Mouse (Mus musculus) c-Kit-negative CD71-positive TER-119-positive erythroid progenitor cells, embryonic 14.5 days (primary cell): ENCODE data around the gene Adamts1.

Source experiments
- DNase-seq: peaks from one replicate; pipeline ENCODE4 v3.0.0-alpha.2; 2013; ENCODE audit warnings: low read depth, low spot score

Adamts1 gene

DNA sequence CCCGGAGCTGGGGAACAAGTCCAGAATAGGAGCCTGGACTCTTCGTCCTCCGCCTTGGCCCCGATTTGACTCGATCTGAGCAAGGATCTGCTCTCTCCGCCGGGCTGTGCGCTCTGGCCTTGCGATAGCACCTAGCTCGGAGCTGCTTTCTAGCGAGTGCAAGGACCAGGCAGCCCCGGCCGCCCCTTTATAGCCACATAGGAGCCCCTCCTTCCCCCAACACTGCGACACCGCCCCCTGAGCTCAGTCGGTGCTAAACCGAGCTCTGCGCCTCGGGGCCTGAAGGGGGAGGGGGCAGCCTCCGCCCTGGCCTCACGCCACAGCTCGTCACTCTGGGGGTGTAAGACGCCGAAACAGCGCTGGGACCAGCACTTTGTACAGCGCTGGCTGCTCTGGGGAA lies at the start of gene Adamts1:
Adamts1 (minus strand) TSS at position 160 of the 400 bp plus-strand sequence.
- no peak for DNase-seq

DNA sequence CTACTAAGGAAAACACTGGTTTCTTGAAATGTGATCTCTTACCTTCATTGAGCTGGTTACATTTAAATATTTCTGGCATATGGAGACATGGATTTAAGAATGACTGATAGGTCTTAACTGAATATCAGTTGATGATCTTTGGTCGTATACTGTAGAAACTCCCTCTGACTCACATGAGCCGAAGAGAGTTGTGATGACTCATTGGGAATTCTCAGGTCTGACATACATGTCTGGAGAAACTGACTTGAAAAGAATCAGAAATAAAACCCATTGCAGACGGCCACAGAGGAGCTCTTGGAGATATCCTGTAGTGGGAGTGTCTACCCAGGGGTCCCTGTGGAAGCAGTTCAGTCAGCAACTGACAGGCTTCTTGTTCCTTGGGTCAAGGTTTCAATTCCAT lies 24.2 kb upstream of the Adamts1 start:
- DNase-seq = no peak

DNA sequence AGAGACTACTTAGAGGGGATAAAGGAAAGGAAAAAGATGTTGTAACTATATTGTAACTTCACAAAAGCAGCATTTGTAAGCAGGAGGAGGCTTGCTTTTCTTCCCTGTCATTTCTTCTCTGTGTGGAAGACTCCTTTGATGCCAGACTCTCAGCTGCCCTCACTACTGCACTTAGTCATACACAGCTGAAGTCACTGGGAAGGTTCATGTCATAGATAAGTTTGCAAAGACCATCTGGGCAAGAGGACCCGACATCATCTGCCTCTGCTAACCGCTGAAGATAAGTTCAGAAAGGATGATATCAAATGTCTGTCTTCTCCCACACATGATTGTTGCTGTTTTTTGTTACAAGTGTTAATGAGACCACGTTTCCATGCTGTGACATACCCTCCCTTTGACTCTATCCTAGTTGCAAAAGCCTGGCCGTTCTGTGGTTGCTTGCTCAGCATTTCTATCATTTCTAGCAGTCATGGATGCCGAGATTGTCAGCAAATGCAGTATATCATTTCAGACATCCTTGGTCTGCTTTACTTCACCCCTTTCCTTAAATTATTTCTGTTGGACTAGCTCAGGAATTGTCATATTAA lies 19.5 kb upstream of the Adamts1 start:
- DNase-seq = no peak

DNA sequence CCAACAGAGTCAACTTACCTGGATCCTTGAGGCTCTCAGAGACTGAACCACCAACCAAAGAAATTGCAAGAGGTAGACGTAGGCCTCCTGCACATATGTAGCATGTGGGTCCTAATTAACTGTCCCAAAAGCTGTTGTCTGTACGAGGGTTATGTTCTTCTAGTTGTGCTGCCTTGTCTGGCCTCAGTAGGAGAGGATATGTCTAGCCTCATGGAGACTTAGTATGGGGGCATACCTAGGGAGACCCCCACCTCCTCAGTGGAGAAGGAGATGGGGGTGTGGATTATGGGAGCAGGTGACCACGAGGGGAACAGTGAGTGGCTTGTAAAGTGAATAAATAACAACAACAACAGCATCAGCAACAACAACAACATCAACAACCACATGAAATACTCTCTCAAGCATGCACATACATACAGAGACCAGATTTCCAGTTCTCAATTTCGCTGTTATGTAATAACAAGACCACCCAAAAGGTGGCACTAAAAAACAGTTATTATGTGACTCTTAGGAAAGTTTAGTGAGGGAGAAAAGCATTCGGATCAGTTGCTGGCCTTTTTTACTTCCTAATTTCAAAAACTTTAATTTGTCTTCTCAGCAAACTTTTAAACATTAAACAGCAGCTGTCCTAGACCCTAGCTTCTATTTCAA lies 17.0 kb upstream of the Adamts1 start:
- DNase-seq = no peak

DNA sequence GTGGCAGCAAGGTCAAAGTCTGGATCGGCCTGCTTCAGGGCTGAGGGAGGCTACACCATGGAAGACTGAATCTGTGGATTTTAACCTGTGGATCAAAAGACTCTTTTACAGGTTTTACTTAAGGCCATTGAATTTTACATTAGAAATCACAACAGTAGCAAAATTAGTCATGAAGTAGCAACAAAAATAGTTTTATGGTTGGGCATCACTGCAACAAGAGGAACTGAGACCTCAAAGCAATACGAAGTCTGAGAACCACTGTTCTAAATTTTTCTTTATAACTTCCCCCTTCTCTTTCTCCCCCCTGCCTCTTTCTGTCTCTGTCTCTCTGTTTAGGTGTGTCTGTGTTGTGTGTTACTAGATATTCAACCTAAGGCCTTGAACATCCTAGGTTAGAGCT lies 11.2 kb upstream of the Adamts1 start:
- DNase-seq = no peak

DNA sequence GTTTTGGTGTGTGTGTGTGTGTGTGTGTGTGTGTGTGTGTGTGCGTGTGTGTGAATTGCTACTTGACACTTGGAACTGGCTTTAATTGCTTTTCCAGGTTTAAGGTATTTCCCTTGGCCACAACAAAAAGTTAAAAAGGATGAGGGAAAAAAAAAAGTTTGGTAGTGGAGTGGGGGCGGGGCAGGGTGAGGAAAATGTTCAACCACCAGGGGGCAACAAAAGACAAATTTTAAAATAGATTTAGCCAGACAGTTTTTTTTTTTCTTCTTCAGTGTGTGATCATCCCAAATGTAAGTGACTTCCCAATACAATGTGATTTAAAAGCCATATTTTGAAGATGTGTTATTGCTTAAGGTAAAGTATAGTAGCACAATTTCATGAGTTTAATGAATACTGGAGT lies 4.7 kb upstream of the Adamts1 start:
- no peak for DNase-seq

DNA sequence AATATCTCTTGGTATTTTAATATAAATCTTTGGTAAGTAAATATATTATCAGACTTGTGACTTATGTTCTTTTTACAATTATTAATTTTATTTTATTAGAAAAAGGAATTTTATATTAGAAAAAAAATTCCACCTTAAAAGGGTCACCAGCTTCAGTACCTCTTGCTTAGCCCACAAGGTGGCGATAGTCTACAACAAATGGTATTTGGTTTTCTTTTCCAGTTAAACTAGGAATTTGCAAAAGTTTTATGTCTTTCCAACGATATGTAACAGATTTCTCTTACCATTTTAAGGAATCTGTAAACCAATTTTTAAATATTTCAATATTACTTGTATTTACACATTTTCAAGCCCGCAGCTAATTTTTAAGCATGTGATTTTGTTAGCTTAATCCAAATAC lies 4.2 kb upstream of the Adamts1 start:
- no peak for DNase-seq

DNA sequence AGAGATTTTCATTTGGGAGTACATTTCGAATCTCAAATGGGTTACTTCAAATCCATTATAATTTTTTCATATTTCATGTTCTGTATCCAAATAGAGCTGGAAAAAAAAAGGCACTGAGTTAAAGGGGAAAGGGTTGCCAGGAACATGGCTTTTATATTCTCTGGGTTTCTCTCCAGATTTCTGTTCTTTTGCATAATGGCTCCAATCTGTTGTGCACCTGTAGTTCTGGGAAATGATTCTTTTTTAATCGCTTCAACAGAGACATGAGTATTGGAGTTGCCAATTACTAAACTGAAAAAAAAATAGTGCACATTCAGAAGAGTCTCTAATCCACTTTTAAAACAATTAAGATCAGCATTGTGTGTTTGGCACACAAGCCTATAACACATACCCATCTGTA lies 2.7 kb upstream of the Adamts1 start:
- DNase-seq = no peak

DNA sequence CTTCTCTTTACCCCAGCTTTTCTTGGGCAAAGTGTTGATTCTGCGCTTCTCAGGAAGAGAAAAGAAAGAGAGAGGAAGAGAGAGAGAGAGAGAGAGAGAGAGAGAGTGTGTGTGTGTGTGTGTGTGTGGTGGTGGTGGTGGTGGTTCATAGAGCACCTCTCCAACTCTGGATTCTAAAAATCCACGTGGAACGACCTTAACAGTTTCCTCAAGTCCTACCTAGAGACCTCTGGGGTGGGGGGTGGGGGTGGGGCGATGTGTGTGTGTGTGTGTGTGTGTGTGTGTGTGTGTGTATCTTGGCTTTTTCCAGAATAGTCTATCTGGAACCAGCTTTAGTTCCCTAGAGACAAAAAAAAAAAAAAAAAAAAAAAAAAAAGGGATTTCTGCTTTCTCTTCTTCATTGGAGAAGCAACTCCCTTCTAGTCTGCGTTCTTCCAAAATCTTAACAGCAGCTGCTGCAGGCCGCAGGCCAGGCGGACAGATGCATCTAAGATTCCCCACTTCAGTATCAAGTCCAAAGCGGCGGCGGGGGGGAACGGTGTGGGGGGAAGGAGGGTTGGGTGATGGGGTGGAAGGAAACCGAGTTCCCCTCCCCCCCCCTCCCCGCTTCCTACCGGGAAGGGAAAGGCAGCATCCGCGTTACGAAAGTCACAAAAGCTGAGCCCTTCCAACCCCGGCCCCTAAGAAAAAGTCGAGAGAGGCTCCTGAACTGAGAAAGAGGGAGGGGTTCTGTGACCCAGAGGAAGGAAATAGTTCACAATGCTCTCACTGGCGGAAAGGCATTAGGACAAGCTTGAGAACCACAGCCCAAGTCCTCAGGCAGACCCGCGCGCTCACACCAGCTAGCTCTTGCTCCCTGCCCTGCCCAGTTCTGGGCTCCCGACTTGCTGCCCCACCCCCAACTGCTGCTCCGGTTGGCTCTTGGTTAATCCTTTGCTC lies 969 bp upstream of the Adamts1 start:
- no peak for DNase-seq

DNA sequence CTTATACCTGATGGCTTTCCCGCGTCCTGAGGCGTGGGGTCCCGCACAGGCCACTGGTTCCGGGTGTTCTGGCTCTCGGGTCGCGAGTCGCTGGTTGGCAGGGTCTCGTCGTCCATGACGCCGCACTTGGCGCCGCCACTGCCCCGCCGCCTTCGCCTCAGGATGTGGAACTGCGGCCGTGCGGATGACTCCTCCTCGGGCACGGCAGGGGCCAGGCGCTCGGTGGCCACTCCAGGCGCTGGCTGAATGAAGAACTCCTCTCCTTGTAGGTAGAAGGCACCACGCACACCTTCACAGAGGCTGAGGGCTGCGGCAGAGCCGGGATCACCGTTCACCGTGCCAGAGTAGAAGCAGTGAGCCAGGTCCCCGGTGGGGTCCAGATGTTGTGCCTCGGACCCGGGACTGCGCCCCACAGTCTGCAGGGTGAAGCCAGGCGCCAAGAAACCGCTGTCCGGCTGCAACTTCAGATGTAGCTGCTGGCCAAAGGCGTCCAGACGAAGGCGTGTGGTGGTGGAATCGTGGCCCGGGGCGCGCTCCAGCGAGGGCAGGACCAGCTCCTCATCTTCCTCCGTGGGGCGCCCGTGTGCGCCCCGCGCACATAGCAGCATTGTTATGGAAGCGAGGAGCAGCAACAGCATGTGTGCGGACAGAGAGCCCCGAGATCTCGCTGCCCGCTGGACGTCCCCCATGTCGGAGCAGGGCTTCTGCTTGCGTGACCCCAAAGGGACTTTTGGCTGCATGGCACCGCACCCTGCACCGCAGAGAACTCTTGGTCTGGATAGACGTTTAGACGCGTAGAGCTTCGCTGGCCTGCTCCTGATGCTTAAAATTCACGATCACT lies 722 bp downstream of the Adamts1 start:
- no peak for DNase-seq

DNA sequence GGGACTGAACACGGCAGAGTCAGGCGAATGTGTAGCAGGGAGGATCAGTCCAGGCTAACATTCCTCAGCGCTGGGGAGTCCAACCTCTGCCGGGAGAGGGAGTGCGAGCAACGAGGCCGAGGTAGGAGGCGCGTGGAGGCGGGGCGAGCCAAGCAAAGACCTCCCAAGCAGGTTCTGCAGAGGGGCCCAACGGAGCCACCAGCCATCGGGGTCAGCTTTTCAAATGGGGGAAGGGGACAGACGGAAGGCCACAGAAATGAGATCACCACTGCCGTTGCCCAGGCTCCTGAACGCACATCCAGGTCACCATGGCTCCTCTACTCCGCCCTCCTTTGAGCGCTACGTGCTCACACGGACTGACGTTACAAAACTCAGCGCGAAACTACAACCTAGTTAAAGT lies 1.7 kb downstream of the Adamts1 start:
- no peak for DNase-seq

DNA sequence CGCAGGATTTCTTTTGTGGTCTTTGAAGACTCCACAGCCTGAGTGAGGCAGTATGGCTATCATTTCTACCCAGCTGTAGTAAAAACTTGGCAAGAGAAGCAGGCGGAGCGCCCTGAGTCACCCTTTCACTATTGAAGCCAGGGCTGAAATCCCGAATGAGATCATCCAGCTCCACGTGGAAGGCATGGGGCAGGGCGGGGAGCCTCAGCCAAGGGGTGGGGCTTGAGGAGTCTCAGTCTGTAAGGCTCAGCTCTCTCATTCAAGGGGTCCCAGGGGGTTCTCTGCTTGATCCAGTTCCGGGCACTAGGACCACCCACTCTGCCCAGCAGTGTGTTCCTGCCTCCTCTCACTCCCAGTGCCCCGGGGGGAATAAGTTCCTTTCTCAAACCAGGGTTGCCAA lies 2.2 kb downstream of the Adamts1 start:
- no peak for DNase-seq

DNA sequence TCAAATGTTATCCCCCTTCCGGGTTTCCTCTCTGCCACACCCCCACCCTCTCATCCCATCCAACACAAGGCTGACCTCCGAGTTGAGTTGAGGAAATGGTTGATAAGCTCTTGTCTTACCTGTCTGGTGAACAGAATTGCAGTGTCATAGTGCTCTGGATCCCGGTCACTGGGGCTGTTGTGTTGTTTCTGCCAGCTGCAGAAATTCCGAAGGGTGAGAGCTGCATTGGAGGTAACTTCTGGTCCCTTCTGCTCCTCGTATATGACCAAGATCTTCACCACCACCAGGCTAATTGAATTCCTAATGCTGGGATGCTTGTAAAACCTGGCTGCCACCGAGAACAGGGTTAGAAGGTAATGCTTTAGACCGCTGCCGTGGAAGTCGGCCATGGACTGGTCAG lies 2.9 kb downstream of the Adamts1 start:
- no peak for DNase-seq

DNA sequence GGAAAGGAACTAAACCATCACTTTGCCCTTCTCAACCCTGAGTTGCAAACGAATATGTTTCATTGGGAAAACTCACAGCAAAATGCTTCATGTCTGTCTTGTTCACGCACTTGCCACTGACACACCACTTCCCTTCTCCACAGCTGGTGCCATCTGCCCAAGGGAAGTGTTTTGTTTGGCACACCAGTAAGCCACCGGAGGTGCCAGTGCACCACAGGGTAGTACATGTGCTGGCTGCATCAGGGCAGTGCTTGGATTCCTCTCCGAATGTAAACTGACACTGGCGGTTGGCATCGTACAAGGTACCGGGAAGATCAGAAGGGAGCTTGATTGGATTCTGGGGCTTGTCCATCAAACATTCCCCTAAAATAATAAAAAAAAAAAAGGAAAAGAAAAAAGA lies 4.6 kb downstream of the Adamts1 start:
- DNase-seq = no peak

DNA sequence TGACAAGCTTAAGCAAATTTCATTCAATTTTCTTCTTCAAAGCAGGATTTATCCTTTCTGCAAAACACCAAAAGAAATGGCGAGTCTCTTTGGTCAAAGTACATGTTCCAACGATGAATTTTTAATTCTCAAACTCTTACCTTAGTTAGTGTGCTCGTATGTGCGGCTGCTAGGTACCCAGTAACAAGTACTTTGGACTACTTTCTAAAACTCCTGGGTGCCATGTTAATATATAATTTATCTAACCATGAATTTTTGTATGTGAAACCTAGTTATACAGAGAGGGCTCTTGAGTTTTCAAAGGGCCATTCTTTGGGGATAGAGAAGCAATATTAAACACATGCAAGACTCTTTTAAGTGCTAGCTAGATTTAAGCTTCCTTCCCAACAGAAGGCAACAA lies 5.8 kb downstream of the Adamts1 start:
- DNase-seq = no peak

DNA sequence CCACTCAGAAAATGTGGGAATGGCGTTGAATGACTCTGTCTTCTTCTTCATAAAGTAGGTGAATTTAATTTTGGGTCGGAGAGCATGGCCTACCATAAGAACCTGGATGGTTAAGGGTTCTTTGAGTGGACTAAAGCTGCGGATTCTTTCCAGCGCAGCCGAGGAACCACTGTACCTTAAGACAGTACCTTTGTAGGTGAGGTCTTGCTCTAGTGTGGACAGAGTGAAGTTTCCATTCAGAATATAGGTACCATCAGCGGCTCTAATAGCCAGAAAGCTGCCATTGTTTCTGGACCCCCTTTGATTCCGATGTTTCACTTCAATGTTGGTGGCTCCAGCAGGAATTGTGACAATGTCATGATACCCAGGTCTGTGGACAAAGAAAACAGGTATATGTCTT lies 7.2 kb downstream of the Adamts1 start:
- DNase-seq = no peak

DNA sequence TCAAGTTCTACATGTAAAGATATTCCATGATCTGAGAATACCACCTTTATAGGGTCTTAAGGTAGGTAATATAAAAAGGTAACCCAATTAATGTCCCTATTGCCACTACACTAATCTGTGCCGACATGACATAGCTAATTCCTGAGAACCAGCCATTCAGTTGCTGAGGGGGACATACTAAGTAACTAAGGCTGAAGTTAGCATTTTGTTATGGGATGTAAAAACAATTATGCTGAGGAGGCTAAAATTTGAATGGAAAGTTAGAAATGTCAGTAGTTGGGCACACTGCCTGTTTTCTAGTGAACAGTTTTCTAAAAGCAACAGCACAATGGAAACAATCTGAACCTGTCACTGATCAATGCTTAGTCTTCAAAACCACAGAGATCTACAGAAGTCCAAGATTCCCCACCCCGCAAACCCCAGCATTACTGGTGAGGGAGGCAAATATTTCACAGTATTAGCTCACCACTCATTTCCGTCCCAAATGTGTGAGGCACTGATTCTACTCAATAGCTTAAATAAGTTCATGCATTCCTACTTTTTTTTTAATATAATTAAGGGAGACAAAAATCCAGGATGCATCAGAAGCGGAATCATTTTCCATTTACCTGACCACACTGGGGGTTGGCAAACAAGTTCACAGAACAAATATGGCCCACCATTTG lies 9.6 kb downstream of the Adamts1 start:
- DNase-seq = no peak

DNA sequence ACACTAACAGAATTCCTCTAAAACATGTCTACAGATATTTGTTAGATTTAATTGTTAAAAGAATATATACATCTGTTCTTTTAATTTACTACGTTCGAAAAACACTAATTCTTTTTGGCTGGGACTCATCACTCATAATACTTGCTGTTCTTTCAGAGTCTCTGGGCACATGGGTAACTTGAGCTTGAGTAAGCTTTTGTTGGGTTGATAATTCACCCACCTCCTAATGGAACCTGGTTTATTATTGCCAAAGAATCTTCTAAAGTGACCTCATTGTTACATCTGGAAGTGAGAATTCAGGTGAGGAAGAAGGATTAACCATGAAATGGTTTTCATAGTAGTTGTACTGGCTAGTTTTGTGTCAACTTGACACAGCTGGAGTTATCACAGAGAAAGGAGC lies 21.8 kb downstream of the Adamts1 start:
- DNase-seq = no peak

DNA sequence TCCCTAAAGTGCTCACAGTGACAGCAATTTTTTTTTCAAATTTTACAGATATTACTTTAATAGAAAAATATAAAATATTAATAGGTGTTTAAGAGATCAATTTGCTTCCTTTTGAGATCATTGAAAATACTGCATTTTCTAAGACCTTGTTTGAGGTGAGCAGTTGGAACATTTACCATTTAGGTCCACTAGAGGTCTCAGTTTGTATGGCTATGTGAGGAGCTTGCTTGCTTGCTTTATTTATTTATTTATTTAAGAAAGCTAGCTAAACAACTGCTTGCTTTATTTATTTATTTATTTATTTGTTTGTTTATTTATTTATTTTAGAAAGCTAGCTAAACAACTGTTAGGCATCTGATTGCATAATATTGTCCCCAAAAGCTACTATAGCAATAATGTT lies 23.1 kb downstream of the Adamts1 start:
- no peak for DNase-seq

DNA sequence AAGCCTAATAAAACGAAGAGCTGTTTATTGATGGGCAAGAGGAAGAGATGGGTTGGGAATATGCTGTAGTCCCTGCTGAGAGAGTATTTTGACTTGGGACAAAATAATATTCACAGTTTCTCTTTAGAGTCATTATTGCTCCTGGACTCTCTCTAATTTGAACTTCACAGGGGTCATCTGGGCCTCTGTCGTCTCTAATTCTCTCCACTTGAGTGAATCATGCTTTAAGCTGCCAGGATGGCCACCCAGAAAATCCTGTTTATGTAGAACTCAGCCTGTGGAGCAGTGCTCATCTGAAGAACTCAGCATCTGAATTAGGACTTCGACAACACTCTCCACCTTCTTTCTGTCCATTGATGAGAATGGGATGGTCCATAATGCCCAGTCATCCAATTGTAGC lies 30.6 kb downstream of the Adamts1 start:
- DNase-seq = no peak

DNA sequence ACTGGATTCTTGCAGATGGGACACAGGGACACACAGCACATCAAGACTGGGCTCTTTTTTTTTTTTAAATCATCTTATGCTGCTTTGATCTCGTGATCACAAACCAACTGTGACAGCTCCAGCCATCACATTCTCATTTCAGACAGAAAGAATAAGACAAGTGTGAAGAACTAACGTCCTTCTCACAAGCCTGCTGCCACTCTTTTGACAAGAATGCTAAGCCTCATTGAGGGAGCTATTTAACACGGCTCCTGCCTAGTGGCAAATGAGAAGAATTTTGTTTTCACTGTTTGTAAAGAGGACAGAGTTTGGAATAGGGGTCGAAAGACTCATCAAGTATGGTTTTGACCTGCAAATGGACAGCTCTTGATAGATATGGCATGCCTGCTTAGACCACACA lies 35.6 kb downstream of the Adamts1 start:
- no peak for DNase-seq
